Mouse (Mus musculus) stomach, postnatal 0 days (tissue): ENCODE measurements around the gene Slc24a3.

ENCODE experiments used
- CTCF ChIP-seq: IDR thresholded peaks from 2 replicates; pipeline ENCODE4 v1.5.1; 2016; ENCODE audit warnings: antibody characterized with exemption, low read depth, mild to moderate bottlenecking, moderate library complexity
- EP300 ChIP-seq: optimal IDR thresholded peaks from 2 replicates; pipeline ENCODE3; 2016; ENCODE audit warnings: antibody characterized with exemption

DNA sequence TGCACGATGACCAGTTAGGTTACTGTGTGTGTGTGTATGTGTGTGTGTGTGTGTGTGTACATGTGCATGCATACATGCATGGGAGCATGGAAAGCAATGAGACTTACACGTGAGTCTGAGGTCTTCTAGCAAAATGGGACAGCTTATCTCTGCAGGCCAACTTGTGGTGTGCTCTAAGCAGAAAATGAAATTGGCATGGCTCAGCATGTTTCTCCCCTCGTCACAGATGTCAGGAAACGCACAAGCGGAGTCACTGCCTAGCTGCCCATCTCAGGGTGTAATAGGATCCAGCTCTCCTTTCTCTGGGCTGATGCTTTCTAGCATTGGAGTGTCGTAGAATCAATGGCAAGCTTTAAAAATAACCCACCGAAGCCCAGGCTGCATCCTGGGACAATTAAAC, 229.0 kb downstream of the Slc24a3 start:
- TF ChIP-seq CTCF, result no peak
- no peak for TF ChIP-seq EP300
